Comparison of ENCODE assay signal across 18 mouse cellular contexts in genomic region chr10:62174533-62175313, GRCm38 (mm10). TPM values are rescaled to one million over a fixed set of nuclear protein-coding genes. Genes with fewer than 3 reads are reported as not detected.
A peak's percentile ranks its signal among the peaks of the same experiment; 100 is the strongest.
DNase-seq lines count a peak whose midpoint lies in the region; ATAC-seq and TF ChIP-seq lines count a peak whose summit lies in the region.
"Had no signal": no experiment of that assay in that cellular context is flagged by ENCODE, and none has a peak within 500 bp of the region (broad histone marks: within the 10 kb centered on the region; RNA-seq: fewer than 3 reads in every experiment).

No protein-coding gene starts in this region.

- no peak overlapping the region for H3K9ac ChIP-seq in forebrain, embryonic 12.5 days
- no peak overlapping the region for H3K9ac ChIP-seq in forebrain, postnatal 0 days
- no peak overlapping the region for H3K9ac ChIP-seq in hindbrain, embryonic 13.5 days
- no peak overlapping the region for H3K9ac ChIP-seq in midbrain, embryonic 15.5 days
- H3K9ac ChIP-seq: lung, embryonic 15.5 days had no signal

- H3K4me1 ChIP-seq in forebrain, embryonic 12.5 days: peaks cover 29% of the 10 kb centered on the region
- H3K4me1 ChIP-seq in forebrain, postnatal 0 days (ENCODE audit: insufficient read depth): no peaks in the 10 kb centered on the region
- H3K4me1 ChIP-seq in hindbrain, embryonic 13.5 days (replicated peaks): peaks cover 24% of the 10 kb centered on the region
- peaks cover 18% of the 10 kb centered on the region for H3K4me1 ChIP-seq in midbrain, embryonic 15.5 days

- 22% methylated on average over 15 of the region's 15 CpGs for WGBS in forebrain, embryonic 12.5 days
- WGBS in forebrain, postnatal 0 days: 24% methylated on average over 15 of the region's 15 CpGs
- 20% methylated on average over 15 of the region's 15 CpGs for WGBS in hindbrain, embryonic 13.5 days
- 17% methylated on average over 15 of the region's 15 CpGs for WGBS in midbrain, embryonic 15.5 days

- peak overlapping the region; percentile 1; the same call in 1 of the 2 replicates for H3K4me2 ChIP-seq in forebrain, embryonic 12.5 days
- no peak overlapping the region for H3K4me2 ChIP-seq in forebrain, postnatal 0 days (ENCODE audit: low read depth)
- H3K4me2 ChIP-seq in hindbrain, embryonic 13.5 days: no peak overlapping the region
- no peak overlapping the region for H3K4me2 ChIP-seq in midbrain, embryonic 15.5 days
- H3K4me2 ChIP-seq: lung, embryonic 15.5 days had no signal

- 0 out of 2 replicates have a peak overlapping the region, but pooled peaks have one; percentile 25 for H3K27ac ChIP-seq in forebrain, embryonic 12.5 days
- no peak overlapping the region for H3K27ac ChIP-seq in forebrain, postnatal 0 days (ENCODE audit: low read depth, low read length)
- H3K27ac ChIP-seq in hindbrain, embryonic 13.5 days: peak overlapping the region; percentile 20; the same call in 1 of the 2 replicates
- H3K27ac ChIP-seq in midbrain, embryonic 15.5 days: no peak overlapping the region
- H3K27ac ChIP-seq in layer of hippocampus, adult 2 months: no peak overlapping the region
- H3K27ac ChIP-seq: gastrocnemius, adult 2 months; heart, embryonic 10.5 days; lung, embryonic 15.5 days had no signal

- no peaks in the 10 kb centered on the region for H3K36me3 ChIP-seq in forebrain, embryonic 12.5 days (replicated peaks)
- H3K36me3 ChIP-seq in forebrain, postnatal 0 days (ENCODE audit: insufficient read depth): no peaks in the 10 kb centered on the region
- no peaks in the 10 kb centered on the region for H3K36me3 ChIP-seq in hindbrain, embryonic 13.5 days
- no peaks in the 10 kb centered on the region for H3K36me3 ChIP-seq in midbrain, embryonic 15.5 days (replicated peaks)
- H3K36me3 ChIP-seq: heart, embryonic 10.5 days; lung, embryonic 15.5 days had no signal

- H3K9me3 ChIP-seq in forebrain, embryonic 12.5 days: no peaks in the 10 kb centered on the region
- H3K9me3 ChIP-seq in forebrain, postnatal 0 days (ENCODE audit: low read length): no peaks in the 10 kb centered on the region
- H3K9me3 ChIP-seq in hindbrain, embryonic 13.5 days: peaks cover 13% of the 10 kb centered on the region
- no peaks in the 10 kb centered on the region for H3K9me3 ChIP-seq in midbrain, embryonic 15.5 days
- H3K9me3 ChIP-seq: heart, embryonic 10.5 days; lung, embryonic 15.5 days had no signal

- DNase-seq in forebrain, postnatal 0 days: no peak
- DNase-seq in embryo, embryonic 10 days (ENCODE audit: low spot score): peak; percentile 71
- DNase-seq in cerebellum, adult 8-10 months: no peak
- no peak for DNase-seq in layer of hippocampus, adult 2 months (ENCODE audit: low spot score in 2 of 2)
- no peak for DNase-seq in layer of hippocampus, adult 11-12 months (ENCODE audit: low spot score)
- DNase-seq: adrenal gland, adult 8-10 months; cerebellum, postnatal 14 days; gastrocnemius, adult 2 months; heart, postnatal 36 days; kidney, postnatal 25 days had no signal

- no peak overlapping the region for H3K4me3 ChIP-seq in forebrain, embryonic 12.5 days (replicated peaks)
- no peak overlapping the region for H3K4me3 ChIP-seq in forebrain, postnatal 0 days (ENCODE audit: low read depth, low read length)
- H3K4me3 ChIP-seq in hindbrain, embryonic 13.5 days: no peak overlapping the region
- no peak overlapping the region for H3K4me3 ChIP-seq in midbrain, embryonic 15.5 days
- no peak overlapping the region for H3K4me3 ChIP-seq in layer of hippocampus, adult 2 months
- H3K4me3 ChIP-seq: erythroblast, embryonic 14.5 days; gastrocnemius, adult 2 months; heart, embryonic 10.5 days; lung, embryonic 15.5 days had no signal

- TF ChIP-seq CTCF in forebrain, postnatal 0 days (IDR thresholded peaks at IDR 0.05; ENCODE audit: low read depth): no peak
- no peak for TF ChIP-seq CTCF in layer of hippocampus, adult 2 months (conservative IDR thresholded peaks at IDR 0.05)

- peaks cover 27% of the 10 kb centered on the region for H3K27me3 ChIP-seq in forebrain, embryonic 12.5 days
- no peaks in the 10 kb centered on the region for H3K27me3 ChIP-seq in forebrain, postnatal 0 days (ENCODE audit: insufficient read depth, low read length)
- H3K27me3 ChIP-seq in hindbrain, embryonic 13.5 days: peaks cover 82% of the 10 kb centered on the region
- peaks cover 14% of the 10 kb centered on the region; the same call in 1 of the 2 replicates for H3K27me3 ChIP-seq in midbrain, embryonic 15.5 days (replicated peaks)
- H3K27me3 ChIP-seq: lung, embryonic 15.5 days had no signal

- peak; percentile 74; the same call in 1 of the 2 replicates for ATAC-seq in forebrain, embryonic 12.5 days (ENCODE audit: low FRiP score)
- no peak; the same call in 1 of the 2 replicates for ATAC-seq in forebrain, postnatal 0 days
- peak; percentile 76 for ATAC-seq in hindbrain, embryonic 13.5 days (ENCODE audit: low FRiP score)
- peak; percentile 45; the same call in 1 of the 2 replicates for ATAC-seq in midbrain, embryonic 15.5 days (replicated peaks)

RNA-seq across cellular contexts. Expression of gene Fam241b, which starts 31.0 kb away (rescaled TPM):
- polyA plus RNA-seq in forebrain, embryonic 12.5 days (2016; fragmentation: Nextera tagmentation; extraction: Ambion mirVana): 58.2 and 60.1 TPM in 2 replicates
- total RNA-seq in forebrain, postnatal 0 days (2014; rRNA removed): 118 and 120 TPM in 2 replicates
- 193 and 196 TPM in 2 replicates for polyA plus RNA-seq in forebrain, postnatal 0 days (2015; fragmentation: Nextera tagmentation; extraction: Ambion mirVana)
- polyA plus RNA-seq in hindbrain, embryonic 13.5 days (2015; fragmentation: Nextera tagmentation; extraction: Ambion mirVana): 111 and 113 TPM in 2 replicates
- 194 and 204 TPM in 2 replicates for polyA plus RNA-seq in midbrain, embryonic 15.5 days (2015; fragmentation: Nextera tagmentation; extraction: Ambion mirVana)
- total RNA-seq in layer of hippocampus, adult 2 months (2021): 10 to 100 TPM; 36.2 to 40.6 TPM

RNA-seq across cellular contexts. Expression of gene Neurog3, which starts 41.8 kb away (rescaled TPM):
- 0.65 and 0.67 TPM in 2 replicates for polyA plus RNA-seq in forebrain, embryonic 12.5 days (2016; fragmentation: Nextera tagmentation; extraction: Ambion mirVana)
- not detected in 2 replicates for total RNA-seq in forebrain, postnatal 0 days (2014; rRNA removed)
- polyA plus RNA-seq in forebrain, postnatal 0 days (2015; fragmentation: Nextera tagmentation; extraction: Ambion mirVana): not detected in 2 replicates
- 0.30 and 0.65 TPM in 2 replicates for polyA plus RNA-seq in hindbrain, embryonic 13.5 days (2015; fragmentation: Nextera tagmentation; extraction: Ambion mirVana)
- 0.13 and 0.19 TPM in 2 replicates for polyA plus RNA-seq in midbrain, embryonic 15.5 days (2015; fragmentation: Nextera tagmentation; extraction: Ambion mirVana)
- total RNA-seq in layer of hippocampus, adult 2 months (2021): not detected
- total RNA-seq: adrenal gland, adult 8-10 months; gastrocnemius, adult 2 months; heart, postnatal 36 days had no signal
- polyA plus RNA-seq: erythroblast, embryonic 14.5 days; heart, embryonic 10.5 days; limb, embryonic 14.5 days; lung, embryonic 15.5 days; thymus, postnatal 0 days had no signal

RNA-seq across cellular contexts. Expression of gene Tspan15, which starts 56.3 kb away (rescaled TPM):
- 11.7 and 13.7 TPM in 2 replicates for polyA plus RNA-seq in forebrain, embryonic 12.5 days (2016; fragmentation: Nextera tagmentation; extraction: Ambion mirVana)
- 7.2 and 11.6 TPM in 2 replicates for total RNA-seq in forebrain, postnatal 0 days (2014; rRNA removed)
- polyA plus RNA-seq in forebrain, postnatal 0 days (2015; fragmentation: Nextera tagmentation; extraction: Ambion mirVana): 11.6 and 15.2 TPM in 2 replicates
- 20.6 and 22.1 TPM in 2 replicates for polyA plus RNA-seq in hindbrain, embryonic 13.5 days (2015; fragmentation: Nextera tagmentation; extraction: Ambion mirVana)
- 21.1 and 23.4 TPM in 2 replicates for polyA plus RNA-seq in midbrain, embryonic 15.5 days (2015; fragmentation: Nextera tagmentation; extraction: Ambion mirVana)
- 10 to 100 TPM; 13.6 to 15.9 TPM for total RNA-seq in layer of hippocampus, adult 2 months (2021)

Comparison
In these comparisons a context has a peak if more than half of its experiments do, and no peak if none do; other contexts are left out.
1. H3K27ac ChIP-seq: peak in forebrain, embryonic 12.5 days (single experiment) and hindbrain, embryonic 13.5 days (single experiment); none in forebrain, postnatal 0 days (single experiment), midbrain, embryonic 15.5 days (single experiment) and layer of hippocampus, adult 2 months (single experiment).